Mouse (Mus musculus) cerebellum, adult 2 months (tissue): ENCODE measurements around the gene Atp5f1.

Source experiments
- CTCF ChIP-seq: fragments of 200-500 bp; IDR thresholded peaks from 2 replicates; pipeline ENCODE4 v1.5.1; 2011; ENCODE audit warnings: low read depth, mild to moderate bottlenecking, control low read depth, low read length, moderate library complexity, borderline replicate concordance; ENCODE audit not compliant: insufficient read depth
- POLR2A ChIP-seq: fragments of 200-500 bp; IDR thresholded peaks from 2 replicates; pipeline ENCODE4 v1.6.1; 2011; ENCODE audit warnings: low read length, control low read depth, borderline replicate concordance; ENCODE audit not compliant: insufficient read depth

GRCm38 (mm10) chr3:105933926-105934325, 26.0 kb downstream of the Atp5f1 start:
- no peak for TF ChIP-seq POLR2A
- no peak for TF ChIP-seq CTCF
